Mouse (Mus musculus): Measurements from ENCODE around the gene Fam178b. TPM values are rescaled to one million over a fixed set of nuclear protein-coding genes. Genes with fewer than 3 reads are reported as not detected.

Gene Fam178b
- polyA plus RNA-seq, 1 experiment from 2014 or later = 3.0 TPM

GRCm38 (mm10) chr1:36560903-36561302 lies 122.1 kb downstream of the Fam178b start:
- no peaks in the 10 kb centered on the region for H3K9me3 ChIP-seq (replicated peaks)
- H3K4me2 ChIP-seq = no peak overlapping the region
- no peak for ATAC-seq (ENCODE audit: insufficient number of reproducible peaks, low FRiP score)

GRCm38 (mm10) chr1:36559888-36560287 lies 123.1 kb downstream of the Fam178b start:
- H3K27ac ChIP-seq (ENCODE audit: poor library complexity, severe bottlenecking) = no peak overlapping the region
- peaks cover 5% of the 10 kb centered on the region for H3K36me3 ChIP-seq
- H3K9ac ChIP-seq = no peak overlapping the region
- no peaks in the 10 kb centered on the region for H3K27me3 ChIP-seq (replicated peaks)
- H3K4me3 ChIP-seq = no peak overlapping the region
- 48% methylated on average over 5 of the region's 5 CpGs for WGBS
- H3K4me2 ChIP-seq = peak overlapping the region; percentile 93; the same call in 1 of the 2 replicates
- no peak for ATAC-seq (ENCODE audit: insufficient number of reproducible peaks, low FRiP score)
- no peaks in the 10 kb centered on the region for H3K9me3 ChIP-seq (replicated peaks)
- H3K4me1 ChIP-seq (replicated peaks) = peaks cover 73% of the 10 kb centered on the region

More at GRCm38 (mm10) chr1:36560903-36561302, 122.1 kb downstream of the Fam178b start:
- Histone ChIP-seq H3K27me3 (replicated peaks) (no peaks in the 10 kb centered on the region), H3K9ac (no peak overlapping the region), H3K4me3 (no peak overlapping the region), H3K27ac (ENCODE audit: poor library complexity, severe bottlenecking) (no peak overlapping the region), H3K4me1 (replicated peaks) (peaks cover 70% of the 10 kb centered on the region), H3K36me3 (no peaks in the 10 kb centered on the region)
- WGBS = 44% methylated on average over 6 of the region's 6 CpGs

DNA sequence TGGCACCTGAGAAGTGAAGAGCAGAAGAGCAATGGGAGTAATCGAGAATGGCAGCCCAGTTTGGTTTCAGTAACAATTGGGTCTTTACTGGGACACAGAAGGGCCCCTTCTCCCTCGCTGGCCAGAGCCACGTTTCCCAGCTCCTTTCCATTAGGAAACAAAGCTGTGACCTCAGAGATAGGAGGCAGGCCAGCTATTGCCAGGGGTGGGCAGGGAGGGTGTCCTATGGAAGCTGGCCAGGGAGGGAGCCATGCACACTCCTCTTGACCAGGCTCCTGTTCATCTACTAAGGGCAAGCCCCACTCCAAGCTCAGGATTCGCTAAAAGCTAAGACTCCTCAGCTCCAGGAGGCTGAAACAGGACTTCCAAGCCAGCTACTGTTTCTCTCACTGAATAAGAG lies 123.7 kb downstream of the Fam178b start:
- Histone ChIP-seq H3K4me3 (peak overlapping the region; percentile 73; the same call in 1 of the 2 replicates), H3K9ac (no peak overlapping the region), H3K27ac (ENCODE audit: poor library complexity, severe bottlenecking) (peak overlapping the region; percentile 97; the same call in 1 of the 2 replicates), H3K36me3 (peaks cover 11% of the 10 kb centered on the region), H3K9me3 (replicated peaks) (no peaks in the 10 kb centered on the region), H3K4me2 (peak overlapping the region; percentile 93), H3K27me3 (replicated peaks) (no peaks in the 10 kb centered on the region), H3K4me1 (replicated peaks) (peaks cover 73% of the 10 kb centered on the region)
- no peak for ATAC-seq (ENCODE audit: insufficient number of reproducible peaks, low FRiP score)
- 7% methylated on average over 4 of the region's 4 CpGs for WGBS

DNA sequence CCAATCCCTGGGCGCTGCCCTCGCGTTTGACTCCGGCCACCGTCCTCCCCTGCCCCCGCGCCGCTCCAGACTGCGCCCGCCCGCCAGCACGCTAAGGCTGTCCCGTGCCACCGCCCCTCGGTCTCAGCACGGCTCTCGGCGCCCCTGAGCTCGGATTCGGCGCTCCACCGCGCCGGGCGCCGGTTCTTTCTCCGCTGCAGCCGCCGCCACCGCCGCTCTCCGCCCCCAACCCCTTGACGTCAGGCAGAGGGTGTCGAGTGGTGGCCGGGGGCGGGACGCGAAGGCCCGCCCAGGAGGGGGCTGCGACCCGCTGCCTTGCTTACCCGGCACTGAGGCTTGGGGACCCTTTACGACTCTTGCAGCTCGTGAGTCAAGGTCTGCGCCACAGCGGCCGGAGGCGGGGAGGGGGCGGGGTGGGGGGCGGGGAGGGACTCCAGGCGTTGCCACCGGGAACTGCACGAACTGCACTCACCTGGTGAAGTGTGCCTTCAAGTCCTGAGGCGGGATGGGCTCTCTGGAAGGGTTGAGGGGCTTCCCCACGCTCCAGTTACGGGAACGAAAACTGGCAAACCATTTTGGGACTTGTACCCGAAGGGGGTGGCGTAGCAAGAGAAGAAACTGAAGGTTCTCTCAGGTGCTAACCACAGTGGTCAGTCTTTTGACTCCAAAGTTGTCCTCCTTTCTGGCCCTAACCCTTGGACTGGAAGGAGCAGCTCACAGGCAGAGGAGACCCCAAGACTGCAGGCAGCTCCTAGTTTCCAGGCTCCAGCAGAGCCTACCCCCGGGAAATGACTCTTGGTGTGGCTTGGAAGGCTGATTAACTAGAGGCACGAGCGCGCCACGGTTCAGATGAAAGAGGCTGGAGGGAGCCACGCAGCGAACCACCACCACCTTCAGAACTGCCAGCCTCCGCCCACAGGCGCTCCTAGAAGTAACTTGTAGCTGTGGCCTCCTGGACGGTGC lies 124.7 kb downstream of the Fam178b start, which contains the start of gene Sema4c:
Gene Sema4c (minus strand): TSS at position 319 of the 963 bp plus-strand sequence.
- Histone ChIP-seq H3K27ac (ENCODE audit: poor library complexity, severe bottlenecking) (peak within 1 kb of the TSS; percentile 97), H3K4me2 (peak within 1 kb of the TSS; percentile 93), H3K9me3 (replicated peaks) (no peaks in the 10 kb centered on the region), H3K4me3 (peak within 1 kb of the TSS; percentile 73), H3K36me3 (peaks cover 20% of the 10 kb centered on the region), H3K27me3 (replicated peaks) (no peaks in the 10 kb centered on the region), H3K9ac (peak within 1 kb of the TSS; percentile 94), H3K4me1 (replicated peaks) (peaks cover 68% of the 10 kb centered on the region)
- ATAC-seq (ENCODE audit: insufficient number of reproducible peaks, low FRiP score) = peak; percentile 62
- WGBS = under 1% methylated on average over 69 of the region's 69 CpGs

- Histone ChIP-seq H3K27me3 (replicated peaks) (no peaks in the 10 kb centered on the region), H3K27ac (ENCODE audit: poor library complexity, severe bottlenecking) (peak overlapping the region; percentile 97), H3K36me3 (peaks cover 28% of the 10 kb centered on the region), H3K4me3 (peak overlapping the region; percentile 73), H3K9ac (peak overlapping the region; percentile 94), H3K4me1 (replicated peaks) (peaks cover 60% of the 10 kb centered on the region), H3K4me2 (peak overlapping the region; percentile 93), H3K9me3 (replicated peaks) (no peaks in the 10 kb centered on the region)
- under 1% methylated on average over 48 of the region's 48 CpGs for WGBS
- peak; percentile 82 for ATAC-seq (ENCODE audit: insufficient number of reproducible peaks, low FRiP score)
These were observed 125.4 kb downstream of the Fam178b start for GRCm38 (mm10) chr1:36557457-36558011.

GRCm38 (mm10) chr1:36556553-36557456 lies 126.2 kb downstream of the Fam178b start:
- Histone ChIP-seq H3K4me3 (peak overlapping the region; percentile 73), H3K9ac (peak overlapping the region; percentile 94), H3K27ac (ENCODE audit: poor library complexity, severe bottlenecking) (peak overlapping the region; percentile 97), H3K9me3 (replicated peaks) (no peaks in the 10 kb centered on the region), H3K36me3 (peaks cover 36% of the 10 kb centered on the region), H3K4me2 (peak overlapping the region; percentile 93), H3K27me3 (replicated peaks) (no peaks in the 10 kb centered on the region), H3K4me1 (replicated peaks) (peaks cover 52% of the 10 kb centered on the region)
- ATAC-seq (ENCODE audit: insufficient number of reproducible peaks, low FRiP score) = peak; percentile 71
- under 1% methylated on average over 51 of the region's 52 CpGs for WGBS

DNA sequence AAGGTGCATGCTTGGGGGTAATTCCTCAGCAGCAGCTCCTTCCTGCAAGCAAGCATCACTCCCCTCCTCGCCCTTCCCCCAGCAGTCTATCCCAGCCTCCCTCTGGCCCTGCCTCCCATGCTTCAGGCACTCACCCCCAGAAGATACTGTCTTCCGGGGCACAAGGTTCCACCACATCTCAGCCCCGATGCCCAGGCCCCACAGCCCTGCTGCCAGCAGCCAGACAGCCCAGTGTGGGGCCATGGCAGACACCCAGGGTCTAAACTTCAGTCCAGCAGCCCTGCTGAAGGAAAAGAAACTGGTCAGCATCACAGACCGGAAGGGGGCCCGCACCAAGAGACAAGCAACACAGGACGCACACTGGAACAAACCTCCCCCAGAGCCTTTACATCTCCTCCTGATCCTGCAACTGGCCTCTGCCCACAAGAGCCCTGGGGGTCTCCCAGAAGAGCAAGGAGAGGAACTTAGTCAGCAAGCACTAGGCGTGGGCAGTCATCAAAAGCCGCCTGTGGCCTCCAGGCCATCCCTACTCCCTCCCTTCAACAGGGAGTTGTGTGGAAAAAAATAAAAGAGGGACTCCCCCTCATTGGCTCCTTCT lies 127.1 kb downstream of the Fam178b start:
- H3K4me3 ChIP-seq = peak overlapping the region; percentile 73
- no peaks in the 10 kb centered on the region for H3K27me3 ChIP-seq (replicated peaks)
- peak overlapping the region; percentile 93 for H3K4me2 ChIP-seq
- no peak for ATAC-seq (ENCODE audit: insufficient number of reproducible peaks, low FRiP score)
- H3K27ac ChIP-seq (ENCODE audit: poor library complexity, severe bottlenecking) = peak overlapping the region; percentile 97
- peaks cover 45% of the 10 kb centered on the region for H3K36me3 ChIP-seq
- peaks cover 43% of the 10 kb centered on the region for H3K4me1 ChIP-seq (replicated peaks)
- peak overlapping the region; percentile 94 for H3K9ac ChIP-seq
- 5% methylated on average over 8 of the region's 8 CpGs for WGBS
- no peaks in the 10 kb centered on the region for H3K9me3 ChIP-seq (replicated peaks)

GRCm38 (mm10) chr1:36554633-36555399 lies 128.2 kb downstream of the Fam178b start:
- H3K9ac ChIP-seq = peak overlapping the region; percentile 94
- H3K27me3 ChIP-seq (replicated peaks) = no peaks in the 10 kb centered on the region
- WGBS = 66% methylated on average over 21 of the region's 21 CpGs
- no peaks in the 10 kb centered on the region for H3K9me3 ChIP-seq (replicated peaks)
- peaks cover 55% of the 10 kb centered on the region for H3K36me3 ChIP-seq
- no peak for ATAC-seq (ENCODE audit: insufficient number of reproducible peaks, low FRiP score)
- peak overlapping the region; percentile 73 for H3K4me3 ChIP-seq
- peak overlapping the region; percentile 93 for H3K4me2 ChIP-seq
- peak overlapping the region; percentile 97 for H3K27ac ChIP-seq (ENCODE audit: poor library complexity, severe bottlenecking)
- H3K4me1 ChIP-seq (replicated peaks) = peaks cover 39% of the 10 kb centered on the region

- Histone ChIP-seq H3K9ac (no peak overlapping the region), H3K4me2 (no peak overlapping the region), H3K36me3 (peaks cover 68% of the 10 kb centered on the region), H3K27me3 (replicated peaks) (no peaks in the 10 kb centered on the region), H3K4me1 (replicated peaks) (peaks cover 47% of the 10 kb centered on the region), H3K4me3 (no peak overlapping the region), H3K9me3 (replicated peaks) (no peaks in the 10 kb centered on the region), H3K27ac (ENCODE audit: poor library complexity, severe bottlenecking) (no peak overlapping the region)
- no peak for ATAC-seq (ENCODE audit: insufficient number of reproducible peaks, low FRiP score)
- WGBS = 85% methylated on average over 16 of the region's 16 CpGs
These were observed 130.5 kb downstream of the Fam178b start for GRCm38 (mm10) chr1:36552506-36552905.

DNA sequence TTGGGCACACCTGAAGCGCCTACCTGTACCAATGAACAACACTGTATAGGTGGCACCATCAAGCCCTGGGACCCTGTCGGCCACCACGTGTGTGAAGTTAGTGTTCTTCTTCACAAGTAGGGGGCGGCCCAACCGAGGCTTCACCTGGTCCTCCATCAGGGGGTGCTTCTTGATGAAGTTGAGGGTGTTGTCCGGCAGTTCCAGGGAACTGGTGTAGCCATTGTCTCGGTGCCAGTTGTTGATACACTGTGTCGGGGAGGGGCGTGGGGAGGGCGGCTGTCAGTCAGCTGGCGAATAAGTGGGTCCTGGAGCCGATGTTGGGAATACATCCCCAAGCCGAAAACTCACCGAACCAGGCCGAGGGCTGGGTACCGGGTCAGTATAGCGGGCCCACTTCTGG lies 131.1 kb downstream of the Fam178b start:
- 86% methylated on average over 17 of the region's 17 CpGs for WGBS
- no peak for ATAC-seq (ENCODE audit: insufficient number of reproducible peaks, low FRiP score)
- Histone ChIP-seq H3K9me3 (replicated peaks) (no peaks in the 10 kb centered on the region), H3K4me1 (replicated peaks) (peaks cover 49% of the 10 kb centered on the region), H3K27me3 (replicated peaks) (no peaks in the 10 kb centered on the region), H3K36me3 (peaks cover 68% of the 10 kb centered on the region), H3K4me3 (no peak overlapping the region), H3K27ac (ENCODE audit: poor library complexity, severe bottlenecking) (no peak overlapping the region), H3K4me2 (no peak overlapping the region), H3K9ac (no peak overlapping the region)
